Mouse (Mus musculus) midbrain, embryonic 11.5 days (tissue): ENCODE measurements at regions not wholly inside any gene's neighbourhood (a gene's known extent, or its start where the extent isn't known, plus 50 kb on each side); places are given as distances from the start of the nearest gene placed in this dataset.

Source experiments
- ATAC-seq: fragments of 200-750 bp; cut with Nextera tagmentation; 2 replicates; pipeline ENCODE4 v1.8.0; 2017; ENCODE audit warnings: moderate TSS enrichment, moderate library complexity; ENCODE audit not compliant: low FRiP score
- DNase-seq: peaks from one replicate; pipeline ENCODE4 v3.0.0; 2015; ENCODE audit warnings: low spot score; ENCODE audit errors: missing footprints
- H3K27ac ChIP-seq: fragments of 300-500 bp; sonication (generic); 2 replicates; pipeline ENCODE4 v1.5.1; 2014; ENCODE audit warnings: low read depth, low read length
- H3K27me3 ChIP-seq: fragments of 300-500 bp; sonication (generic); 2 replicates; pipeline ENCODE4 v1.6.1; 2014; ENCODE audit warnings: mild to moderate bottlenecking, low read length, moderate library complexity, mixed read lengths; ENCODE audit not compliant: control insufficient read depth, insufficient read depth
- H3K36me3 ChIP-seq: fragments of 300-500 bp; sonication (generic); 2 replicates; pipeline ENCODE4 v1.6.1; 2014; ENCODE audit warnings: mild to moderate bottlenecking, low read length, moderate library complexity, mixed read lengths; ENCODE audit not compliant: control insufficient read depth, insufficient read depth
- H3K4me1 ChIP-seq: fragments of 300-500 bp; sonication (generic); 2 replicates; pipeline ENCODE4 v1.6.1; 2014; ENCODE audit warnings: low read length; ENCODE audit not compliant: control insufficient read depth, insufficient read depth
- H3K4me2 ChIP-seq: fragments of 300-500 bp; sonication (generic); 2 replicates; pipeline ENCODE4 v1.6.1; 2014; ENCODE audit warnings: mild to moderate bottlenecking, moderate library complexity
- H3K4me3 ChIP-seq: fragments of 300-500 bp; sonication (generic); 2 replicates; pipeline ENCODE4 v1.5.1; 2014; ENCODE audit warnings: low read depth, low read length
- H3K9ac ChIP-seq: fragments of 300-500 bp; sonication (generic); 2 replicates; pipeline ENCODE4 v1.6.1; 2014; ENCODE audit warnings: low read length
- H3K9me3 ChIP-seq: fragments of 300-500 bp; sonication (generic); 2 replicates; pipeline ENCODE4 v1.6.1; 2016; ENCODE audit warnings: low read length; ENCODE audit not compliant: control insufficient read depth
- WGBS: fragments of 180-500 bp; shearing (Covaris S2); extraction: QIAGEN DNeasy Blood & Tissue Kit; methylation state at CpG from one replicate; pipeline ENCODE4 v1.1.7; 2014; 5-methylcytosine and 5-hydroxymethylcytosine counted together

- no peaks in the 10 kb centered on the region for H3K27me3 ChIP-seq
- DNase-seq (no peak), ATAC-seq (no peak)
- H3K27ac ChIP-seq, result no peak overlapping the region
- no peak overlapping the region for H3K4me2 ChIP-seq
- no peak overlapping the region for H3K4me3 ChIP-seq
- no peak overlapping the region for H3K9ac ChIP-seq
- 73% methylated on average over 6 of the region's 6 CpGs for WGBS
- no peaks in the 10 kb centered on the region for H3K4me1 ChIP-seq
- H3K9me3 ChIP-seq, result no peaks in the 10 kb centered on the region
- no peaks in the 10 kb centered on the region for H3K36me3 ChIP-seq
Measured at GRCm38 (mm10) chr6:127284226-127284625, 132.2 kb upstream of the Ccnd2 start.

GRCm38 (mm10) chr6:127286681-127287476, 134.9 kb upstream of the Ccnd2 start:
- Histone ChIP-seq H3K9me3 (no peaks in the 10 kb centered on the region), H3K36me3 (no peaks in the 10 kb centered on the region), H3K27me3 (no peaks in the 10 kb centered on the region), H3K4me1 (no peaks in the 10 kb centered on the region), H3K9ac (no peak overlapping the region), H3K27ac (no peak overlapping the region), H3K4me2 (no peak overlapping the region), H3K4me3 (no peak overlapping the region)
- ATAC-seq (no peak), DNase-seq (no peak)
- WGBS, result 72% methylated on average over 12 of the region's 12 CpGs

DNA sequence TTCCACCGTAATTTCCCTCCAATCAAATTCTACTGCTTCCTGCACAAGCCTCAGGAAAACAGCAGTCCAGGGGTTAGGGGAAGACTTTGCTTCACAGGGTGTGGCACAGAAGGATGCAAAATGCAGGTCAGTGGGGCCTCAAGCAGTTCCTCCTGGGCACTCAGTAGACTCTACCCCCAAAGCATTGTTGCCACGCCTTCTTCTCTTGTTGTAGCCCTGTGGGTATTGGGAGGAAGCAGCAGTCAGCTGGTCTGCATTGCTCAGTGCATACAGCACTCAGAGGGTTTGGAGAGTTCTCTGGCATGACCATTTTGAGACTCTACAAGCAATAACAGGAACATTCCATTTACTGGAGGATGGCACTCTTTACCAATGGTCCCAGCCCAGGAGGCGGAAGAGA, 137.0 kb upstream of the Ccnd2 start:
- H3K27ac ChIP-seq, result no peak overlapping the region
- no peaks in the 10 kb centered on the region for H3K9me3 ChIP-seq
- no peak for ATAC-seq
- H3K4me1 ChIP-seq, result no peaks in the 10 kb centered on the region
- H3K9ac ChIP-seq, result no peak overlapping the region
- WGBS, result 88% methylated on average over 3 of the region's 3 CpGs
- H3K4me3 ChIP-seq, result no peak overlapping the region
- DNase-seq, result no peak
- H3K27me3 ChIP-seq, result no peaks in the 10 kb centered on the region
- no peak overlapping the region for H3K4me2 ChIP-seq
- no peaks in the 10 kb centered on the region for H3K36me3 ChIP-seq

DNA sequence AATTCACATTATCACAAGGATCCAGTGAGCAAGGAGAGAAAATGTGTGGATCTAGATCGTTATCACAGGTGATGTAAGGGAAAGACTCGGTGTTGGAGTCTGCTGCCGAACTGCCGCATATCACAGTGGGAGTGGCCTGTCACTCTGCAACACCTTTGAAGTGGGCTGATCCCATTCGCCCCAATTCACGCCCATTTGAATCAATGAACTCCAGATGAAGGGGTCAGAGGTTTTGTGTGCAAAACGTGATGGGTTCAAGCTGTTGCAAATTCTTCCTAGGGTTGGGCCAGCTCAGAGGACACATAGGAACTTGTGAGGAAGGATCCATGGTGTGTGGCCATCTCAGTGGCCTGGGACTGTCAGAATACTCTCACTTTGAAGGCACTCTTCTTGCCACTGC, 139.9 kb upstream of the Ccnd2 start:
- H3K4me2 ChIP-seq, result no peak overlapping the region
- no peak overlapping the region for H3K27ac ChIP-seq
- DNase-seq (no peak), ATAC-seq (no peak)
- H3K9ac ChIP-seq, result no peak overlapping the region
- H3K4me3 ChIP-seq, result no peak overlapping the region
- no peaks in the 10 kb centered on the region for H3K36me3 ChIP-seq
- no peaks in the 10 kb centered on the region for H3K27me3 ChIP-seq
- no peaks in the 10 kb centered on the region for H3K9me3 ChIP-seq
- no peaks in the 10 kb centered on the region for H3K4me1 ChIP-seq
- WGBS, result 61% methylated on average over 7 of the region's 7 CpGs

- H3K9ac ChIP-seq, result no peak overlapping the region
- H3K4me2 ChIP-seq, result no peak overlapping the region
- ATAC-seq (no peak), DNase-seq (no peak)
- H3K27ac ChIP-seq, result no peak overlapping the region
- H3K27me3 ChIP-seq, result no peaks in the 10 kb centered on the region
- WGBS, result 88% methylated on average over 2 of the region's 2 CpGs
- H3K9me3 ChIP-seq, result no peaks in the 10 kb centered on the region
- no peak overlapping the region for H3K4me3 ChIP-seq
- H3K4me1 ChIP-seq, result no peaks in the 10 kb centered on the region
- no peaks in the 10 kb centered on the region for H3K36me3 ChIP-seq
Measured at GRCm38 (mm10) chr6:127293829-127294228, 141.8 kb upstream of the Ccnd2 start.

DNA sequence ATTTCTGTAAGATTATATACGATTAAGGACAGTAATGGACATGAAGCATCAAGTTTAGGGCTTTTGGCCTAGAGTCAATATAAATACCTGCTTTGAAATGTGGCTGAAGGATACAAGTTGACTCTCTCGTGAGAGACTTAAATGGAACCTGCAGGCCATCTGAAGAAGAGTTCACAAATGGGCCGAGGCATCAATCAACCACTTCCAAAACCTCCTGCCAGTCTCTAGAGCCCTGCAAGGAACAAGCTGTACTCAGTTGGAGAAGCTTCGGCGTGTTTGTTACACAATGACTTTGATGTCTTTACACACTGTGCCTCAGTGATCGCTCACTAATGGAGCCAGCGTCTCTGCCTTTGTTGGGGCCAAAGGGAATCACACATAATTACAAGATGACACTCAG, 146.1 kb upstream of the Ccnd2 start:
- DNase-seq (no peak), ATAC-seq (no peak)
- 77% methylated on average over 7 of the region's 7 CpGs for WGBS

GRCm38 (mm10) chr6:127311192-127312054, 135.2 kb upstream of the Parp11 start:
- no peaks in the 10 kb centered on the region for H3K36me3 ChIP-seq
- ATAC-seq (no peak), DNase-seq (no peak)
- H3K4me2 ChIP-seq, result no peak overlapping the region
- no peak overlapping the region for H3K4me3 ChIP-seq
- H3K4me1 ChIP-seq, result no peaks in the 10 kb centered on the region
- H3K9me3 ChIP-seq, result no peaks in the 10 kb centered on the region
- H3K27me3 ChIP-seq, result no peaks in the 10 kb centered on the region
- no peak overlapping the region for H3K9ac ChIP-seq
- no peak overlapping the region for H3K27ac ChIP-seq
- WGBS, result 89% methylated on average over 9 of the region's 9 CpGs

More for the DNA sequence above, 146.1 kb upstream of the Ccnd2 start:
- no peak overlapping the region for H3K4me2 ChIP-seq
- H3K27ac ChIP-seq, result no peak overlapping the region
- H3K4me3 ChIP-seq, result no peak overlapping the region
- no peaks in the 10 kb centered on the region for H3K27me3 ChIP-seq
- no peaks in the 10 kb centered on the region for H3K4me1 ChIP-seq
- H3K9me3 ChIP-seq, result no peaks in the 10 kb centered on the region
- no peak overlapping the region for H3K9ac ChIP-seq
- H3K36me3 ChIP-seq, result no peaks in the 10 kb centered on the region

GRCm38 (mm10) chr6:127317309-127317708, 129.3 kb upstream of the Parp11 start:
- 32% methylated on average over 1 of the region's 1 CpGs for WGBS
- Histone ChIP-seq H3K4me1 (no peaks in the 10 kb centered on the region), H3K4me3 (no peak overlapping the region), H3K27ac (no peak overlapping the region), H3K9ac (no peak overlapping the region), H3K27me3 (no peaks in the 10 kb centered on the region), H3K9me3 (no peaks in the 10 kb centered on the region), H3K4me2 (no peak overlapping the region), H3K36me3 (no peaks in the 10 kb centered on the region)
- no peak for ATAC-seq
- no peak for DNase-seq
